In genomic region chr3:102460986-102461385, GRCm38 (mm10) we compare ENCODE assay signal across 29 mouse cellular contexts. TPM values are rescaled to one million over a fixed set of nuclear protein-coding genes. Genes with fewer than 3 reads are reported as not detected.
DNase-seq lines count a peak whose midpoint lies in the region; ATAC-seq lines count a peak whose summit lies in the region.
"Had no signal": no experiment of that assay in that cellular context is flagged by ENCODE, and none has a peak within 500 bp of the region (broad histone marks: within the 10 kb centered on the region; RNA-seq: fewer than 3 reads in every experiment).

No protein-coding gene starts in this region.

- no peak overlapping the region for H3K9ac ChIP-seq in limb, embryonic 12.5 days (replicated peaks)
- no peak overlapping the region for H3K9ac ChIP-seq in limb, embryonic 15.5 days
- H3K9ac ChIP-seq: embryonic facial prominence, embryonic 13.5 days; forebrain, embryonic 12.5 days; forebrain, embryonic 15.5 days; heart, embryonic 12.5 days; heart, embryonic 15.5 days; hindbrain, embryonic 13.5 days had no signal

- H3K27me3 ChIP-seq in limb, embryonic 12.5 days: 0 out of 2 replicates have a peak, but pooled peaks cover 9% of the 10 kb centered on the region
- no peaks in the 10 kb centered on the region; the same call in 1 of the 2 replicates for H3K27me3 ChIP-seq in limb, embryonic 15.5 days
- H3K27me3 ChIP-seq: embryonic facial prominence, embryonic 13.5 days; forebrain, embryonic 15.5 days; heart, embryonic 15.5 days had no signal

- ATAC-seq in limb, embryonic 12.5 days (ENCODE audit: insufficient number of reproducible peaks, insufficient read depth, low FRiP score, low TSS enrichment, low read depth): 0 out of 2 replicates have a peak, but pooled peaks have one; percentile 58
- peak; percentile 78; the same call in 1 of the 2 replicates for ATAC-seq in limb, embryonic 15.5 days (ENCODE audit: insufficient number of reproducible peaks, low FRiP score, low TSS enrichment, low read depth)
- ATAC-seq: activated CD4-positive, CD25-positive, alpha-beta regulatory T cell, adult 4 months; forebrain, embryonic 15.5 days; hindbrain, embryonic 16.5 days had no signal

- WGBS in limb, embryonic 12.5 days: 12% methylated on average over 6 of the region's 6 CpGs
- 25% methylated on average over 6 of the region's 6 CpGs for WGBS in limb, embryonic 15.5 days

- H3K9me3 ChIP-seq in limb, embryonic 12.5 days: no peaks in the 10 kb centered on the region
- no peaks in the 10 kb centered on the region for H3K9me3 ChIP-seq in limb, embryonic 15.5 days
- H3K9me3 ChIP-seq: embryonic facial prominence, embryonic 10.5 days; embryonic facial prominence, embryonic 13.5 days; forebrain, embryonic 12.5 days; forebrain, embryonic 15.5 days; heart, embryonic 12.5 days; heart, embryonic 15.5 days; hindbrain, embryonic 10.5 days; hindbrain, embryonic 13.5 days had no signal

- H3K4me1 ChIP-seq in limb, embryonic 12.5 days (replicated peaks): peaks cover 22% of the 10 kb centered on the region
- H3K4me1 ChIP-seq in limb, embryonic 15.5 days: peaks cover 11% of the 10 kb centered on the region; the same call in 1 of the 2 replicates
- H3K4me1 ChIP-seq: forebrain, embryonic 12.5 days; forebrain, embryonic 15.5 days; heart, embryonic 12.5 days; heart, embryonic 15.5 days; hindbrain, embryonic 10.5 days; hindbrain, embryonic 13.5 days had no signal

- no peak overlapping the region for H3K4me3 ChIP-seq in limb, embryonic 12.5 days (replicated peaks)
- no peak overlapping the region for H3K4me3 ChIP-seq in limb, embryonic 15.5 days
- H3K4me3 ChIP-seq: embryonic facial prominence, embryonic 10.5 days; embryonic facial prominence, embryonic 13.5 days; erythroblast, embryonic 14.5 days; forebrain, embryonic 12.5 days; forebrain, embryonic 15.5 days; heart, embryonic 12.5 days; heart, embryonic 15.5 days; hindbrain, embryonic 10.5 days; hindbrain, embryonic 13.5 days had no signal

- peak overlapping the region; percentile 37; the same call in 1 of the 2 replicates for H3K27ac ChIP-seq in limb, embryonic 12.5 days
- H3K27ac ChIP-seq in limb, embryonic 15.5 days: no peak overlapping the region; the same call in 1 of the 2 replicates
- H3K27ac ChIP-seq: embryonic facial prominence, embryonic 10.5 days; embryonic facial prominence, embryonic 13.5 days; forebrain, embryonic 12.5 days; forebrain, embryonic 15.5 days; heart, embryonic 15.5 days; hindbrain, embryonic 10.5 days; hindbrain, embryonic 13.5 days had no signal

- peak; percentile 85 for DNase-seq in heart, adult 11 months
- DNase-seq in heart, adult 9 months (ENCODE audit: low spot score in 2 of 2): no peak
- peak; percentile 64 for DNase-seq in forelimb bud, embryonic 11.5 days (ENCODE audit: low read depth, low spot score)
- no peak for DNase-seq in kidney, postnatal 14 days
- no peak for DNase-seq in B cell, adult 2 months
- DNase-seq in left cerebral cortex, adult 8-10 months (ENCODE audit: low spot score in 2 of 2): no peak
- DNase-seq: adrenal gland, adult 8-10 months; adrenal gland, postnatal 25 days; cerebellum, adult 18-20 months; cerebellum, adult 9-10 months; cerebellum, postnatal 14 days; gastrocnemius, postnatal 10 days; gastrocnemius, postnatal 36 days; heart, postnatal 10 days; heart, postnatal 36 days had no signal

- H3K36me3 ChIP-seq in limb, embryonic 12.5 days: no peaks in the 10 kb centered on the region
- H3K36me3 ChIP-seq in limb, embryonic 15.5 days: no peaks in the 10 kb centered on the region
- H3K36me3 ChIP-seq: embryonic facial prominence, embryonic 10.5 days; embryonic facial prominence, embryonic 13.5 days; forebrain, embryonic 12.5 days; forebrain, embryonic 15.5 days; heart, embryonic 12.5 days; heart, embryonic 15.5 days; hindbrain, embryonic 10.5 days; hindbrain, embryonic 13.5 days had no signal

- no peak overlapping the region for H3K4me2 ChIP-seq in limb, embryonic 12.5 days
- H3K4me2 ChIP-seq in limb, embryonic 15.5 days: no peak overlapping the region
- H3K4me2 ChIP-seq: embryonic facial prominence, embryonic 13.5 days; forebrain, embryonic 12.5 days; forebrain, embryonic 15.5 days; heart, embryonic 12.5 days; heart, embryonic 15.5 days; hindbrain, embryonic 13.5 days had no signal

RNA-seq across cellular contexts. Expression of gene Ngf, which starts 8.7 kb away (rescaled TPM):
- polyA plus RNA-seq in limb, embryonic 12.5 days (2016; fragmentation: Nextera tagmentation; extraction: Ambion mirVana): 6.3 and 7.2 TPM in 2 replicates
- 11.1 and 11.7 TPM in 2 replicates for polyA plus RNA-seq in limb, embryonic 15.5 days (2015; fragmentation: Nextera tagmentation; extraction: Ambion mirVana)
- total RNA-seq in left cerebral cortex, adult 8-10 months (2022): 1 to 10 TPM; 2.7 to 4.0 (median 3.4) TPM
- total RNA-seq: granulocyte monocyte progenitor cell, adult 5-6 weeks had no signal
- polyA plus RNA-seq: activated CD4-positive, CD25-positive, alpha-beta regulatory T cell, adult 4 months; erythroblast, embryonic 14.5 days had no signal

Comparison
In these comparisons a context has a peak if more than half of its experiments do, and no peak if none do; other contexts are left out.
1. DNase-seq: peak in heart, adult 11 months (single experiment) and forelimb bud, embryonic 11.5 days (single experiment); none in heart, adult 9 months (0 of 2), kidney, postnatal 14 days (single experiment), B cell, adult 2 months (0 of 2) and left cerebral cortex, adult 8-10 months (0 of 2).